Mouse (Mus musculus) MEL (cell line): ENCODE measurements around the gene Gm6657. TPM values are rescaled to one million over a fixed set of nuclear protein-coding genes. Genes with fewer than 3 reads are reported as not detected.

ENCODE experiments used
- DNase-seq: peaks from one replicate; pipeline ENCODE4 v3.0.0; 2011; ENCODE audit warnings: low read depth, low spot score
- H3K27ac ChIP-seq: 2 replicates; pipeline ENCODE4 v1.5.1; 2012; ENCODE audit warnings: low read depth, mild to moderate bottlenecking, control low read depth, low read length, moderate library complexity; ENCODE audit not compliant: control insufficient read depth
- H3K27me3 ChIP-seq, 2 experiments: fragments of 150-350 bp in 1 of 2; sonication (generic) in 1 of 2; 2 replicates each; pipeline ENCODE4 v1.6.1; 2012; ENCODE audit warnings: low read length in 2 of 2, mild to moderate bottlenecking in 2 of 2, improper control_type of control experiment in 1 of 2, moderate library complexity in 1 of 2; ENCODE audit not compliant: insufficient read depth in 2 of 2, control insufficient read depth in 1 of 2
- H3K36me3 ChIP-seq, 2 experiments: 2 replicates each; pipeline ENCODE4 v1.6.1; 2012 to 2014; ENCODE audit warnings: low read length in 2 of 2, improper control_type of control experiment in 1 of 2, inconsistent platforms in 1 of 2, mild to moderate bottlenecking in 1 of 2; ENCODE audit not compliant: insufficient read depth in 2 of 2, control insufficient read depth in 1 of 2
- H3K4me1 ChIP-seq, 2 experiments: fragments of 150-350 bp in 1 of 2; sonication (generic) in 1 of 2; 2 replicates each; pipeline ENCODE4 v1.6.1; 2012; ENCODE audit warnings: low read length in 2 of 2, improper control_type of control experiment in 1 of 2, mild to moderate bottlenecking in 1 of 2; ENCODE audit not compliant: insufficient read depth in 2 of 2, control insufficient read depth in 1 of 2
- H3K4me3 ChIP-seq, 2 experiments: fragments of 150-350 bp in 1 of 2; sonication (generic) in 1 of 2; 2 replicates each; pipeline ENCODE4 v1.5.1; 2012; ENCODE audit warnings: low read depth in 2 of 2, low read length in 2 of 2, mild to moderate bottlenecking in 2 of 2, moderate library complexity in 2 of 2, control low read depth in 1 of 2, improper control_type of control experiment in 1 of 2; ENCODE audit not compliant: control insufficient read depth in 1 of 2, insufficient read depth in 1 of 2
- H3K79me2 ChIP-seq: 2 replicates; pipeline ENCODE4 v1.6.1; 2012; ENCODE audit warnings: mild to moderate bottlenecking, low read length, moderate library complexity; ENCODE audit not compliant: control insufficient read depth, poor library complexity, insufficient read depth
- H3K9ac ChIP-seq: 2 replicates; pipeline ENCODE4 v1.6.1; 2012; ENCODE audit warnings: low read depth, mild to moderate bottlenecking, control low read depth, low read length, moderate library complexity; ENCODE audit not compliant: control insufficient read depth, poor library complexity, severe bottlenecking
- H3K9me3 ChIP-seq: fragments of 150-350 bp; sonication (generic); replicated peaks from 2 replicates; pipeline ENCODE4 v1.6.1; 2012; ENCODE audit warnings: mild to moderate bottlenecking, low read length, improper control_type of control experiment, moderate library complexity; ENCODE audit not compliant: insufficient read depth
- ETS1 ChIP-seq: IDR thresholded peaks from 2 replicates; pipeline ENCODE4 v1.6.1; 2012; ENCODE audit warnings: low read depth, mild to moderate bottlenecking, inconsistent platforms, low read length, improper control_type of control experiment, moderate library complexity
- GABPA ChIP-seq: IDR thresholded peaks from 2 replicates; pipeline ENCODE4 v1.6.1; 2012; ENCODE audit warnings: low read depth, mild to moderate bottlenecking, inconsistent platforms, low read length, improper control_type of control experiment, moderate library complexity
- GATA1 ChIP-seq: IDR thresholded peaks from 2 replicates; pipeline ENCODE4 v1.6.1; 2011; ENCODE audit warnings: low read depth, low read length, improper control_type of control experiment
- KAT2A ChIP-seq: conservative IDR thresholded peaks from 2 replicates; pipeline ENCODE4 v1.6.1; 2012; ENCODE audit warnings: low read depth, low read length, improper control_type of control experiment, inconsistent platforms
- MAZ ChIP-seq: IDR thresholded peaks from 2 replicates; pipeline ENCODE4 v1.6.1; 2012; ENCODE audit warnings: low read depth, mild to moderate bottlenecking, inconsistent platforms, low read length, improper control_type of control experiment
- NRF1 ChIP-seq: IDR thresholded peaks from 2 replicates; pipeline ENCODE4 v1.6.1; 2014; ENCODE audit warnings: low read depth, mild to moderate bottlenecking, inconsistent platforms, low read length, improper control_type of control experiment, moderate library complexity; ENCODE audit not compliant: poor library complexity, insufficient read depth, severe bottlenecking
- POLR2A ChIP-seq, 2 experiments: IDR thresholded peaks; 2 replicates each; pipeline ENCODE4 v1.6.1; 2011 to 2012; ENCODE audit warnings: low read length in 2 of 2, mild to moderate bottlenecking in 2 of 2, control low read depth in 1 of 2, improper control_type of control experiment in 1 of 2, low read depth in 1 of 2, moderate library complexity in 1 of 2; ENCODE audit not compliant: control insufficient read depth in 1 of 2, insufficient read depth in 1 of 2, poor library complexity in 1 of 2
- POLR2AphosphoS2 ChIP-seq: IDR thresholded peaks from 2 replicates; pipeline ENCODE4 v1.6.1; 2011; ENCODE audit warnings: low read length, improper control_type of control experiment
- RAD21 ChIP-seq: IDR thresholded peaks from 2 replicates; pipeline ENCODE4 v1.6.1; 2011; ENCODE audit warnings: mild to moderate bottlenecking, low read depth, low read length, improper control_type of control experiment
- SIN3A ChIP-seq: IDR thresholded peaks from 2 replicates; pipeline ENCODE4 v1.6.1; 2012; ENCODE audit warnings: low read length, improper control_type of control experiment, inconsistent platforms
- SMC3 ChIP-seq: IDR thresholded peaks from 2 replicates; pipeline ENCODE4 v1.6.1; 2011; ENCODE audit warnings: low read depth, low read length, improper control_type of control experiment
- TBP ChIP-seq: IDR thresholded peaks from 2 replicates; pipeline ENCODE4 v1.8.0; 2011; ENCODE audit warnings: low read depth, low read length, improper control_type of control experiment
- USF2 ChIP-seq, 2 experiments: IDR thresholded peaks; 2 replicates each; pipeline ENCODE4 v1.6.1; 2011 to 2012; ENCODE audit warnings: improper control_type of control experiment in 2 of 2, low read length in 2 of 2, borderline replicate concordance in 1 of 2, inconsistent platforms in 1 of 2, low read depth in 1 of 2, mild to moderate bottlenecking in 1 of 2; ENCODE audit not compliant: insufficient read depth in 1 of 2
- ZKSCAN1 ChIP-seq: IDR thresholded peaks from 2 replicates; pipeline ENCODE4 v1.6.1; 2012; ENCODE audit warnings: low read depth, mild to moderate bottlenecking, inconsistent platforms, low read length, improper control_type of control experiment, moderate library complexity
- polyA plus RNA-seq, 2 experiments: library from polyadenylated mRNA; stranded (reverse) in 1 of 2; unstranded in 1 of 2; fragments of >175 nt in 1 of 2; fragments of >200 nt in 1 of 2; gene quantifications; 2 replicates each; pipeline versions ENCODE4 v1.2.1 to v1.2.4; 2012; ENCODE audit warnings: low replicate concordance in 2 of 2, low read depth in 1 of 2; ENCODE audit not compliant: insufficient read length in 2 of 2, insufficient read depth in 1 of 2, missing spikeins in 1 of 2
- total RNA-seq: library from RNA; depleted of rRNA; stranded (reverse); fragments of 300-350 nt; gene quantifications from 2 replicates; pipeline ENCODE4 v1.2.3, GENCODE M21; 2012

The Gm6657 gene
- total and polyA plus RNA-seq, 3 experiments, result not detected

DNA sequence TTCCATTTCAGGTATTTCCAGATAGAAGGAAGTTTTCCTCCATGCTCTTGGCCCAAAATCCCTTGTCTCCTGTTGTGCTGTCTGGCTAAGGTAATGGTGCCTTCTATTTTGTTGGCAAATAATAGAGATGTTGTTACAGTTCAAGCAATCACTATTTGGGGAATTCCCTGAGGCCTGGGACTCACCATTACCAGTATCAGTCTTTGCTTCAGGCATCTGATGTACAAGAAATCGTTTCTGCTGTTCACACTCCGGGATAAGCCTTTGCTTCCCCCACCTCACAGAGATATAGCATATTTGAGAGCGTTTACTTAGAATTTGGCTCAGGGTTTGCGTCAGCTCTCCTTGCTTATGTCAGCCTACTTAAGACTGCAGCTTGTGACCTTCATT, 12.5 kb downstream of the Gm6657 start:
- Histone ChIP-seq H3K4me1 (peaks cover 7 to 9% of the 10 kb centered on the region in 2 experiments), H3K9me3 (no peaks in the 10 kb centered on the region), H3K79me2 (no peaks in the 10 kb centered on the region)
- no peak for TF ChIP-seq POLR2AphosphoS2
- TF ChIP-seq ZKSCAN1, result no peak
- TF ChIP-seq POLR2A (IDR thresholded peaks at IDR 0.05; ENCODE audit: control insufficient read depth in 1 of 2, insufficient read depth in 1 of 2, low read depth in 1 of 2, low read length in 2 of 2, poor library complexity in 1 of 2), result no peak
- TF ChIP-seq GATA1, result no peak
- TF ChIP-seq MAZ, result no peak
- no peak for TF ChIP-seq NRF1
- TF ChIP-seq SMC3, result no peak
- TF ChIP-seq ETS1, result no peak
- TF ChIP-seq, all 39 proteins: peak for 0
- Histone ChIP-seq H3K4me3 (peak overlapping the region; percentile 51 to 88), H3K9ac (peak overlapping the region; percentile 64), H3K27ac (peak overlapping the region; percentile 49), H3K36me3 (peaks cover 0 to 4% of the 10 kb centered on the region in 2 experiments; a peak in 2 of 4 replicates), H3K27me3 (no peaks in the 10 kb centered on the region)
- peak; percentile 19 for DNase-seq

DNA sequence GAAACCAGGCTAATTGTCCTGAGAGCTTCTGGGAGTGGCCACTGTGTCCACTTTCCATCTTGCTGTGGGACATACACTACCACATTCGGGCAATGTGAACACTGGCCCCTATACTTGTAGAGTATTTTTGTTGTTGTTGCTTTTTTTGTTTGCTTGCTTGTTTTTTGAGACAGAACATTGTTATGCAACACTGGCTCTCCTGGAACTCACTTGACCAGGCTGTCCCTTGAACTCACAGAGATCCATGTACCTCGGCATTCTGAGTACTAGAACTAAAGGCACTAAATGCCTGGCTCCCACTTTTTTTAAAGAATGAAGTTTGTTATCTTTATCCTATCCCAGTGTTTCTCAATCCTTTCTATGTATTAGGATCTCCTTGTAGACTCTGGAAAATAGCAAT, 15.8 kb downstream of the Gm6657 start:
- peaks cover 0 to 4% of the 10 kb centered on the region in 2 experiments; a peak in 2 of 4 replicates for H3K36me3 ChIP-seq
- H3K27ac ChIP-seq, result no peak overlapping the region
- peaks cover 7 to 9% of the 10 kb centered on the region in 2 experiments for H3K4me1 ChIP-seq
- no peak for DNase-seq
- H3K4me3 ChIP-seq, result no peak overlapping the region
- no peaks in the 10 kb centered on the region for H3K79me2 ChIP-seq
- TF ChIP-seq USF2 (IDR thresholded peaks at IDR 0.05; ENCODE audit: borderline replicate concordance in 1 of 2, insufficient read depth in 1 of 2, low read depth in 1 of 2, low read length in 2 of 2) (no peak), TBP (no peak), GABPA (no peak), SIN3A (no peak), RAD21 (no peak), KAT2A (no peak)
- TF ChIP-seq, all 39 proteins: peak for 0
- H3K9ac ChIP-seq, result no peak overlapping the region
- H3K9me3 ChIP-seq, result no peaks in the 10 kb centered on the region
- H3K27me3 ChIP-seq, result no peaks in the 10 kb centered on the region

DNA sequence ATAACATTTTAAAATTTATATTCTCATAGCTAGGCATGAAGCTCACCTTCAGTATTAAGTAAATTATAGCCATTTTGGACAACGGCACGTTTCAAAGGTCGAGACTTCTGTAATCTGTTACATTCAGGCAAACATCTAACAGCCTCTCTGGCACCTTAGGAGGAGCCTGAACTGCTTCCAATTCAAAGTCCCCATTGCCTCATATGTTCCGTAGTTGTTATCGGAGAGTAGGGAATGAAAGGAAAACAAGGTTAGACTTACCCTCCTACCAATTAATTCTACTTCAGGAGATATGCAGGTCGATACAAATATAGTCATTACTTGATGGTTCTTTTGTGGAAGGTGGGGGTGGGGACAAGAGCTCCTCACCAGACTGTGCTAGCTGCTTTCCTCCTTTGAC, 21.4 kb downstream of the Gm6657 start:
- no peak for DNase-seq
- H3K4me1 ChIP-seq, result no peaks in the 10 kb centered on the region
- H3K36me3 ChIP-seq, result no peaks in the 10 kb centered on the region
- no peaks in the 10 kb centered on the region for H3K79me2 ChIP-seq
- no peak overlapping the region for H3K27ac ChIP-seq
- no peaks in the 10 kb centered on the region for H3K9me3 ChIP-seq
- H3K9ac ChIP-seq, result no peak overlapping the region
- no peak for TF ChIP-seq POLR2A (IDR thresholded peaks at IDR 0.05; ENCODE audit: control insufficient read depth in 1 of 2, insufficient read depth in 1 of 2, low read depth in 1 of 2, low read length in 2 of 2, poor library complexity in 1 of 2)
- no peaks in the 10 kb centered on the region for H3K27me3 ChIP-seq
- H3K4me3 ChIP-seq, result no peak overlapping the region
